Mouse (Mus musculus) stomach, postnatal 0 days (tissue): ENCODE measurements around the gene Parp1.

Source experiments
- CTCF ChIP-seq: IDR thresholded peaks from 2 replicates; pipeline ENCODE4 v1.5.1; 2016; ENCODE audit warnings: antibody characterized with exemption, low read depth, mild to moderate bottlenecking, moderate library complexity
- EP300 ChIP-seq: optimal IDR thresholded peaks from 2 replicates; pipeline ENCODE3; 2016; ENCODE audit warnings: antibody characterized with exemption

DNA sequence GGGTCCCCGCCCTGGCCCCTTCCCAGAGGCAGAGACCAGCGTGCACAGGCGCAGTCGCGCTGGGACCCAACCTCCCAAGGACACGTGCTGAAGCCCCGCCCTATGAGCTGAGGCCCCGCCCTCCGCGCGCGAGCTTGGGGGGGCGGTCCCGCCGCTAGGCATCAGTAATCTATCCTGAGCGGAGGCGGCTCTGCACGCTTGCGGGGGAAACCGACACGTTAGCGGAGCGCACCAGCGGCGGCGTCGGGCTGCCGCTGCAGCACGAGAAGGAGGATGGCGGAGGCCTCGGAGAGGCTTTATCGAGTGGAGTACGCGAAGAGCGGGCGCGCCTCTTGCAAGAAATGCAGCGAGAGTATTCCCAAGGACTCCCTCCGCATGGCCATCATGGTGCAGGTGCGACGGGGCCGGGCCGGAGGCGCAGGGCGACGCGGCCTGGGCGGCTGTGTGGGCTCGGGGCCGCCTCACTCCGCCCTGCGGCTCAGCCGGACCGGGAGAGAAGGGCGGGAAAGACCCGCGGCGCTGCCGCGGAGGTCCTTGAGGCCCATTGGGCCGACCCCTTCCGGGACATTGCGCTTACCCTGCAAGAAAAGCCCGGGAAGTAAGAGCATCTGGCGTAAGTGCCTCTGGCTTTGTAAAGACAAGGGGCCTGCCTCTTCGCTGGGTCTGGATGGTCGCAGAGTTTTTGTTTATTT is at the start of gene Parp1:
- TF ChIP-seq CTCF = no peak; the same call in 1 of the 2 replicates
- no peak for TF ChIP-seq EP300
